Mouse (Mus musculus): ENCODE results near the gene Cd160.

Gene Cd160

DNA sequence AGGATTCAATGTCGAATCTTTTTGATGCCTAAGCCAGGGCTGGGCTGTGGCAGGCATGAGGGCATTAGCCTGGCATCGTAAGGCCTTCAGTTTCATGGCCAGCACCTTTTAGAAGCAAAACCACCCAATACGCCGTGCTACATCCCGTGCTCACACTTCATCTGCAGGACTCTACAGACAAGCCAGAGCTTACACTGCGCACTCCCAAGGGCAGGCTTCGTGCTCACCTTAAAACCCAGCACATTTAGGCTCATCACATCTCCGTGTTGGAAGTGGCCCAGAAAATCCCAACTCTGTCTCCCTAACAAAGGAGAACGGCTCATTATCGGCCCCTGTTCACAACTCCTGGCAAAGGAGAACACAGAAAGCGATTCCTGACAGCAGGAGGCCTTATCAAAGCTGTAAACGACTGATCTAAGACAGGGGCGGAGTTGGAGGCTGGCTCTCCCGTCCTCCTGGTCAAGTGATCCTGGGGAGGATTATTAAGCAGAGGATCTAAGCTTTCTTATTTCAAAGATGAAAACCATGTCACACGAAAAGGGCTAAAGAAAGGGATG lies 765 bp downstream of the Cd160 start:
- DNase-seq (ENCODE audit: low spot score) = no peak

- no peak for DNase-seq (ENCODE audit: low spot score)
Observed at GRCm38 (mm10) chr3:96825261-96825660, 3.9 kb downstream of the Cd160 start.

GRCm38 (mm10) chr3:96824614-96825013 lies 4.5 kb downstream of the Cd160 start:
- no peak for DNase-seq (ENCODE audit: low spot score)

DNA sequence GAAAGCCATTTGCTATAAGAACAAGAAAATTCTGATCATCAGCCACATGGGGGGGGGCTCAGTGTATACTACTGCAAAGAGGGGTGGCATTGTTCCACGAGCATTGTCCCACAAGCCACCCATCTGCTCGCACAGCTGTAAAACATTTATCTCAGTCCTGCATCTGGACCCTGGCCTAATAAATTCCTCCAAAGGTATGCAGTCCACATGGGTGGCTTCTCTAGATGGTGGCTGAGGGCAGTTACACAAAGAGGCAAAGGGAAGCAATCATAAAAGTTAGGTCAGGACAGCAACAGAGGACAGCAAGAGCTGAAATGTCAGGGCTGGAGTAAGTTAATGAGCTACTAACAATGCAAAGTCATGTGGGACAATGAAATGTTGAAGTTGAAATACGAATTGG lies 5.5 kb downstream of the Cd160 start:
- no peak for DNase-seq (ENCODE audit: low spot score)

DNA sequence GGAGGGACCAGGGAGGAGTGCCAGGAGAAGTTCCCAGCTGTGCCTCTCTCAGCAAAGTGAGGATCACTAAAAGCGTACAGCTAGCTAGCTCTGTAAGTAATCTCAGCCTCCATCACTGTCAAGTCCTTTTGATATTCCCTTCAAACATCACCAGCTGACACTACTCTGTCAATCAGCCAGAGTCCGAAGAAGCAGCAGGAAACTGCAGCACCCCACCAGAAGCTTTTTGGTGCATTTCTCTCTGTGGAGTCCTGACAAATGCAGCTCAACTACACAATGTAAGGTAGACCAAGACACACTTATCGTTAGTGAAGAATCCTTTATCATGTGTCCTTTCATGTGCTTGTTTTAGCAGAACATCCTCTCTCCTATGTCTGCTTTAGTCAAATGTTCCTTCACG lies 7.6 kb downstream of the Cd160 start:
- no peak for DNase-seq (ENCODE audit: low spot score)

DNA sequence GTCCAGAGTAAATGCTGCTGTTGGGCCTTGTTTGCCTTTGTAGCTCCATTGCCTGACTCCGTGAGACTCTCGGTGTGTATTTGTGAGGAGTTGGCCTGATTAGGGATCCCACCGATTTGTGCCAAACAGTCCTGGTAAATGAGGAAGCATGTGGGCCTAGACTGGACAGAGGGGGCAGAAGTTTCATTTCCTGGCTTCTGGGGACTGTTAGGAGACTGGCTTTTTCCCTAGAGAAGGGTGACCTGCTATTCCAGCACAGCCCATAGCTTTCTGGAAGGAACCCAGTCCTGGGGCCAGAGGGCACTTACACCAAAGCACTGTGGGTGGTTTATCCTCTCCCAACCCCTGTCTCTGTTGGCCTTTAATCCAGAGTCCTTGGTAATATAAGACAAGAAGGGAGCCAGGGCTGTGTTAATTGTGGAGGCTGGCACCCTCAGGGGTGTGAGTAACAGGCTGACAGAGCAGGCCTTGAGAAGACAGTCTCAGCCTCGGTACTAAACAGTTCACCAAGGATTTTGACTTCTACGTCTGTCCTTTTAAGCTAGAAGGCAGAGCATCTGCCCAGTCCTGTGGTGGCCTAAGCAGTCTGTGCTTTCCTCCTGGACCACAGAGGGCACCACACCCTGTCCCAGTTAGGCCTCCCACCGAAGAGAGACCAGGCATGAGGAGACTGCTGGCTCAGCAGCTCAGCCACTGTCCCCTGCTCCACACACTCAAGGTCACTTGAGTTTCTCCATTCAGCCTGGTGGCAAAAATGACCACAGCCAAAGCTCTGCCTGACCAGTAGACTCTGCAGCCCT lies 8.8 kb downstream of the Cd160 start:
- DNase-seq (ENCODE audit: low spot score) = no peak

GRCm38 (mm10) chr3:96814342-96814741 lies 14.8 kb downstream of the Cd160 start:
- DNase-seq (ENCODE audit: low spot score) = no peak

GRCm38 (mm10) chr3:96813591-96814244 lies 15.4 kb downstream of the Cd160 start:
- DNase-seq (ENCODE audit: low spot score) = no peak

DNA sequence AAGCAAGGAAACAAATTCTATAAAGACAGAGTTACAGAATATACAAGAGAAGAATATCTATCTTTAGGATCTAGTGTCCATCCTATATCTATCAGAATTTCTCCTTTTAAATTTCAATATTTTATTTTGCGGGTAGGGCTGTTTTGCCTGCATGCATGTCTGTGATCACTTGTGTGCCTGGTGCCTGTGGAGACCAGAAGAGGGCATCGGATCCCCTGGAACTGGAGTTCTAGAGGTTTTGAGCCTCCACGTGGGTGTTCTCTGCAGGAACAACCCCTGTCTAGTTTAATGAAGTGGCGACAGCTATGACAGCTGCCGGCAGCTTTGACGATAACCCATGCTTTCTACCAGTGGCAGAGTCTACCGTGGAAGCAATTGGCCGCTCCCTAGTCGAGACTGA lies 16.0 kb downstream of the Cd160 start:
- DNase-seq (ENCODE audit: low spot score) = peak; percentile 68

DNA sequence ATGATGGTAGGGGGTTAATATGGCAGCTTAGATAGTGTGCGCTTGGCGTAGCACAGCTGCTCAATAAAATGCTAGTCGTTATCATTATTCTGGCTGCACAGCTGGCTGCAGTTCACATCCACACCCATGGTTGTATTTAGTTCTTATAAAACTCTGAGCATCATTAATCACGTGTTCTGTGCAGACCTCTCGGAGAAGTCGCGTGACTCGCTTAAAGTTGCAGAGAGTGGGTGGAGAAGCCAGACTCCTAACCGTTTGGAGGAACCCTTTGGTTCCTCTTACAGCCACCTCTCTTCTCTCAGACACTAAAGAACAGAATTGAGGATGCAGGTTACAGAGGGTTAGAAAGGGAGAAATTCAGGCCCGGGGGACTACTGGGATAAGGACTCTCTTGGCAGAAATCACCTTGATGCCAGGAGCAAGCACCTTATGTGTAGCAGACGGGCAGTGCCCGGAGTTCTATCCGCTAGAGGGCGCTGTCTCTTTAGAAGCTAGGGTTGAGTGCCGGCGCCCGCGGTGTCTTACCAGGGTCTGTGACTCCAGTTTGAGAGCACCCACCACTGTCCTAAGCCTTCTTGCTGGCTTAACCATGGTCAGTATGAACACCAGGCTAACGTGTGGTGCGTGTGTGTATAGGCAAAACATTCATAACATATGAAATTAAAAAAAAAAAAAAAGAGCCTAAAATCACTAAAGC lies 16.6 kb downstream of the Cd160 start:
- DNase-seq (ENCODE audit: low spot score) = peak; percentile 81

GRCm38 (mm10) chr3:96811232-96811631 lies 17.9 kb downstream of the Cd160 start:
- no peak for DNase-seq (ENCODE audit: low spot score)

DNA sequence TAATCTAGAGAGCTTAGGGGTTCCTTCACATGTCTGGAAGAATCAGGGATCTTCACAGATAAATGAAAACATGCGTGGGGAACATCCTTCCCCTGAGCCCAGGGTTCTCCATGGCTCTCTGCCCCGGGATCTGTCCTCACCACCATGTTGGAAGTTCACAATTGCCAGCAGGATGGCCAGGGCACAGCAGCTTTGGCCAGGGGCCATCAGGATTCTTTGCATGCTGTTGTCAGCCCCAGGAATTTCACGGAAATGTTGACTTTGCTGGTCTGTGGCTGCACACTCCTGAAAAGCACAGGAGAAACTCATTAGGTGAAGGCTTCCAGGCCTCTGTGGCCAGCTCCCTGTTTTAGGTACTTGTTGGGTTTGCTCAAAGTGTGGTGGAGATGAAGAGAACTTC lies 20.5 kb downstream of the Cd160 start:
- no peak for DNase-seq (ENCODE audit: low spot score)

DNA sequence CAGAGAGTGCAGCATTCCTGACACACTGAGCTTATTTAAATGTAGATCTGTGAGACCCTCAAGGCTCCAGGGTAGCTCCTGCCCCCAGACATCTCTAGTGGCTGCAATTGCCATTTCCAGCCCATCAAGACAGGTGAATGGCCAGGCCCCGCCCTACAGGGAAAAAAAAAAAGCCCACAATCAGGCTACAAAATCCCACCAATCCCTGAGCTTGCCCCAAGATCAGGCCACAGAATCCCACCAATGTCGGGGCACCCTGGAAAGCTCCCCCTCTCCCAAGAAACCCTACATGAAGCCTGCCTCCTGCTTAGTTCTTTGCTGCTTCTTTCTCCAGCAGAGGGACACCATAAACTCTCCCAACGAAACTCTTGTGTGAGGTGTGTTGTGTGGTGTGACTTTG lies 21.0 kb downstream of the Cd160 start:
- no peak for DNase-seq (ENCODE audit: low spot score)

DNA sequence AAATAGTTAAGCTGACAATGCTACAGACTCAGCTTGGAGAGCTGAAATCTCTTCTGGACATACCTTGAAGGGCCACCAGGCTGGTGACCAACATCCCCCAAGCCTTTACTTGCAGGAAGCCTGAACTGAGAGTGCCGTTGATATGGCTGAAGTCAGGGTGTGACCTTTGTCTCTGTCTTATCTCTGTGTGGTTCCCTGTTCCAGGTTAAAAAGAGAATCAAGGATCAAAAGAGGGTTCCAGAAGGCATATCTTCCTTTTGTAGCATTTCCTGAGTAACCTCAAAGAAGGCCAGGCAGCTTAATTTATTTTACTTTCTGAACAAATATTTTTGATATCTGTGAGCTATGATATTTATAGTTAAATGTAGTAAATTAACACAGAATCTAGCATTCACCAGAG lies 26.9 kb downstream of the Cd160 start:
- DNase-seq (ENCODE audit: low spot score) = no peak

GRCm38 (mm10) chr3:96800254-96800653 lies 28.9 kb downstream of the Cd160 start:
- no peak for DNase-seq (ENCODE audit: low spot score)

DNA sequence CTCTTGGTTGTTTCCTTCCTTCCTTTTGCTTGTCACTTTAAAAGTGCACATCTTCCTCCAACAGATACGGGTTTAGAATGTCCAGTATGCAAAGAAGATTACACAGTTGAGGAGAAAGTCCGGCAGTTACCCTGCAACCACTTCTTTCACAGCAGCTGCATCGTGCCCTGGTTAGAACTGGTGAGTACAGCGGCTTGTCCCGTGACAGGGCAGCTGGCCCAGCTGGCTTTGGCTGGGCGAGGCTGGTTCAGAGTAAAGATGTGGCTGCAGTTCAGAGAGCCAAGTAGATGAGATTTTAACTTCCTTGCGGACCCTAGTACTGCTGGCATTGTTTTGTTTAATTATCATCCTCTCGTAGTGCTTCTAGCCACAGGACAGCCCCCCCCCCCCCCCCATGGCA lies 40.6 kb downstream of the Cd160 start:
- no peak for DNase-seq (ENCODE audit: low spot score)

GRCm38 (mm10) chr3:96787784-96788183 lies 41.4 kb downstream of the Cd160 start:
- no peak for DNase-seq (ENCODE audit: low spot score)

DNA sequence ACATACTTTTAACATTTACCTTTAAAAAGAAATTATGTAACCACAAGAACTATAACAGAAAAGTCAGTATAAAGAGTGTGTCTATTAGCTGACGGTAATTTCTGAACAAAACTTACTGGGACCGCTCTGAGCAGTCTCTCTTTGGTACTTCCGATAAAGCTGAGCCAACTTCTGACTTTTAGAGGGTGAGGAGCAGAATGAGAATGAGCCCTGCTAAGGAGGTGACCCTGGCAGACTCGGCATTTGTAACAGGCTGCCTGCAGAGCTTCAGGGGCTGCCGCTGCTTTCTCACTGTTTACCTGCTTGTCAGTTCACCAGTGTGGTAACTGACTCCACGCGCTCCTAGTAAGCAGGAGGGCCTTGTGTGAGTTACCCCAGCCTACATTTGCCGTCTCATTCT lies 46.9 kb downstream of the Cd160 start:
- no peak for DNase-seq (ENCODE audit: low spot score)

DNA sequence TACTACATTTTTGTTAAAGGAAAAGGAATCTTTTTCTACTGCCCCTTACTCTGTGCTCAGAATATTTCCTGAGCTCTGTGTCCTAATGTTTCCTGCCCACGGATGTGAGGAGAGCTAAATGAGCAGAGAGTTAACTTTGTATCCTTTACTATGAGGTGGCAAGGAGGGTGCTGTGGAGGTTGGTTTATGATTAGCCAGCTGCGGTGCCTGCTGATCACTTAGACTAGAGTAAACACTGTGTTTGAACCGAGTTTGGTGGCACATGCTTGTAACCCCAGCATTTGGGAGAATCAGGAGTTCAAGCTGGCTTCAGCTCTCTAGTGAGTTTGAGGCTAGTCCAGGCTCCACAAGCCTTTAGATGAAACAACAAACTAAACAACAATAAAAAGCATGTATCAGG lies 52.0 kb downstream of the Cd160 start:
- DNase-seq (ENCODE audit: low spot score) = no peak

- no peak for DNase-seq (ENCODE audit: low spot score)
Observed at GRCm38 (mm10) chr3:96772949-96773348, 56.2 kb downstream of the Cd160 start.

- no peak for DNase-seq (ENCODE audit: low spot score)
Observed at GRCm38 (mm10) chr3:96769971-96770370, 59.2 kb downstream of the Cd160 start.

- DNase-seq (ENCODE audit: low spot score) = no peak
Observed at GRCm38 (mm10) chr3:96764528-96764927, 64.6 kb downstream of the Cd160 start.

- DNase-seq (ENCODE audit: low spot score) = no peak
Observed at GRCm38 (mm10) chr3:96759695-96760094, 69.5 kb downstream of the Cd160 start.

Measured in embryo, embryonic 10 days (tissue).